In the genomic region with DNA sequence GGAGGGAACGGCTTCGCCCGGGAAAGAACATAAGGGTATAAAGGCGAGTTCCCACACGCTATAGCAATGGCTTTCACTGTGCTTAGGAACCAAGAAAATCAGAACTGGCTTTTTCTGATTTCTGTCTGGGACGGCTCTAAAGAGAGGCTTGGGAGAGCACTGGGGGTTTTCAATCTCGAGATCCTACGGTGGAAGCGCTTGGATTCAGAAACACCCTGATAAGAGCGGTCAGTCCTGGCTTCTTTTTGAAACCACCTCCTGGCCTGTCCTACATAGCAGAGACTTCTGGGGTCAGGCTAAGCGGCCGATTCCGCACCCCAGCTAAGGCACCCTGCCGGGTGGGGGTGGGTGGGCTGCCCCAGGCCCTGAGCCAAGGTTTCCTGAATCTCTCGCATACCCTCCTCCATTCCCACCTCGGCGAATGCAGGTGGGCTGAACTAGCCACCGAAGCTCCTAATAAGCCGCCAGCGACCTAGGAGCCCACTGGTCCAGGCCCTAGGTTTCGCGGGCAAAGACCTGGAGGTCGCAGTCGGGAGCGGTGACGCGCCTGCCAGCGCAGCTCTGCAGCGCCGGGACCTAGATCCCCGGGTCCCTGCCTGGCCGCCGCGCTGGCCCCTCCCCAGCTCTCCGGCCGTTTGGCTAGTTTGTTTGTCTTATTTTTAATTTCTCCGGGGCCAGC, we compare ENCODE assay signal across 8 mouse cellular contexts. TPM values are rescaled to one million over a fixed set of nuclear protein-coding genes. Genes with fewer than 3 reads are reported as not detected.
DNase-seq lines count a peak whose midpoint lies in the region; ATAC-seq and TF ChIP-seq lines count a peak whose summit lies in the region.

No protein-coding gene starts in this region.

- peak overlapping the region; percentile 86 for H3K4me3 ChIP-seq in lung, adult 2 months (replicated peaks; ENCODE audit: extremely low read depth, low read depth, low read length)
- H3K4me3 ChIP-seq in cortical plate, adult 2 months (ENCODE audit: insufficient read depth, low read length), result peak overlapping the region; percentile 94
- H3K4me3 ChIP-seq in hindbrain, embryonic 12.5 days, result peak overlapping the region; percentile 86

- WGBS in lung, adult 2 months, result 9% methylated on average over 37 of the region's 37 CpGs
- WGBS in hindbrain, embryonic 12.5 days, result 2% methylated on average over 37 of the region's 37 CpGs

- peak overlapping the region; percentile 87 for H3K27ac ChIP-seq in cortical plate, adult 2 months (ENCODE audit: insufficient read depth, low read length)
- peak overlapping the region; percentile 98 for H3K27ac ChIP-seq in hindbrain, embryonic 12.5 days

- H3K27me3 ChIP-seq in hindbrain, embryonic 12.5 days, result 0 out of 2 replicates have a peak, but pooled peaks cover 3% of the 10 kb centered on the region

- ATAC-seq in hindbrain, embryonic 12.5 days (ENCODE audit: low FRiP score), result peak; percentile 78
- peak; percentile 4; the same call in 1 of the 2 replicates for ATAC-seq in megakaryocyte progenitor cell, adult 5-6 weeks (replicated peaks; ENCODE audit: poor library complexity)

- TF ChIP-seq CTCF in lung, adult 2 months (IDR thresholded peaks at IDR 0.05; ENCODE audit: insufficient read depth, low read length), result no peak
- no peak for TF ChIP-seq CTCF in cortical plate, adult 2 months (IDR thresholded peaks at IDR 0.05; ENCODE audit: extremely low read depth, insufficient read depth, low read length)

- no peak for DNase-seq in lung, adult 2 months
- DNase-seq in lung, postnatal 4 days, result no peak
- no peak for DNase-seq in adipocyte (ENCODE audit: low spot score)
- no peak for DNase-seq in cerebellum, postnatal 25 days
- no peak for DNase-seq in frontal cortex, postnatal 14 days (ENCODE audit: low spot score in 2 of 2)

- no peaks in the 10 kb centered on the region for H3K36me3 ChIP-seq in hindbrain, embryonic 12.5 days

- no peaks in the 10 kb centered on the region for H3K9me3 ChIP-seq in hindbrain, embryonic 12.5 days (replicated peaks)

- peak; percentile 64; the same call in 1 of the 2 replicates for TF ChIP-seq POLR2A in lung, adult 2 months (IDR thresholded peaks at IDR 0.05; ENCODE audit: borderline replicate concordance, extremely low read depth, low read depth, low read length)
- no peak for TF ChIP-seq POLR2A in cortical plate, adult 2 months (IDR thresholded peaks at IDR 0.05; ENCODE audit: extremely low read depth, insufficient read depth, low read length)

- no peaks in the 10 kb centered on the region for H3K4me1 ChIP-seq in lung, adult 2 months (ENCODE audit: control insufficient read depth, insufficient read depth, low read length)
- H3K4me1 ChIP-seq in cortical plate, adult 2 months (ENCODE audit: control insufficient read depth, insufficient read depth, low read length), result peaks cover 3% of the 10 kb centered on the region; the same call in 1 of the 2 replicates
- H3K4me1 ChIP-seq in hindbrain, embryonic 12.5 days, result peaks cover 40% of the 10 kb centered on the region

- peak overlapping the region; percentile 87 for H3K4me2 ChIP-seq in hindbrain, embryonic 12.5 days (replicated peaks)

- H3K9ac ChIP-seq in hindbrain, embryonic 12.5 days, result peak overlapping the region; percentile 92

RNA-seq across cellular contexts. Expression of a gene that starts 0.6 kb away (rescaled TPM):
- polyA plus RNA-seq in lung, adult 2 months (2012; rRNA removed), result 26.9 and 31.6 TPM in 2 replicates
- polyA plus RNA-seq in cortical plate, adult 2 months (2012; rRNA removed), result 20.0 and 20.6 TPM in 2 replicates
- 24.9 and 25.7 TPM in 2 replicates for polyA plus RNA-seq in hindbrain, embryonic 12.5 days (2016; fragmentation: Nextera tagmentation; extraction: Ambion mirVana)
- 20.1 and 21.1 TPM in 2 replicates for total RNA-seq in megakaryocyte progenitor cell, adult 5-6 weeks (2015)
- total RNA-seq in megakaryocyte progenitor cell, adult 5-6 weeks (2017), result 36.8 and 39.1 TPM in 2 replicates

RNA-seq across cellular contexts. Expression of a gene that starts 21.3 kb away (rescaled TPM):
- 6.0 and 9.2 TPM in 2 replicates for polyA plus RNA-seq in lung, adult 2 months (2012; rRNA removed)
- polyA plus RNA-seq in cortical plate, adult 2 months (2012; rRNA removed), result 24.4 and 24.5 TPM in 2 replicates
- 31.3 and 31.8 TPM in 2 replicates for polyA plus RNA-seq in hindbrain, embryonic 12.5 days (2016; fragmentation: Nextera tagmentation; extraction: Ambion mirVana)
- total RNA-seq in megakaryocyte progenitor cell, adult 5-6 weeks (2015), result 7.7 and 12.8 TPM in 2 replicates
- total RNA-seq in megakaryocyte progenitor cell, adult 5-6 weeks (2017), result 7.2 and 7.6 TPM in 2 replicates
